Mouse (Mus musculus) embryo, embryonic 10.5 days (tissue): ENCODE results near the gene Odaph.
A peak's percentile ranks its signal among the peaks of the same experiment; 100 is the strongest.
"Not testable (repeated sequence)": the region's sequence is repeated elsewhere in the genome, so short reads cannot be mapped to it uniquely, and the experiment has no call there.

Experiments used
- DNase-seq: peaks from one replicate; pipeline ENCODE4 v3.0.0-alpha.2; 2015; ENCODE audit warnings: low spot score

The Odaph gene

GRCm38 (mm10) chr5:91987236-91987635, at the start of gene Odaph:
Gene Odaph (plus strand): TSS chr5:91987475.
- no peak for DNase-seq

- not testable (repeated sequence) for DNase-seq
Observed at GRCm38 (mm10) chr5:91945609-91946008, 41.7 kb upstream of the Odaph start.

GRCm38 (mm10) chr5:91947008-91947407, 40.3 kb upstream of the Odaph start:
- no peak for DNase-seq

DNA sequence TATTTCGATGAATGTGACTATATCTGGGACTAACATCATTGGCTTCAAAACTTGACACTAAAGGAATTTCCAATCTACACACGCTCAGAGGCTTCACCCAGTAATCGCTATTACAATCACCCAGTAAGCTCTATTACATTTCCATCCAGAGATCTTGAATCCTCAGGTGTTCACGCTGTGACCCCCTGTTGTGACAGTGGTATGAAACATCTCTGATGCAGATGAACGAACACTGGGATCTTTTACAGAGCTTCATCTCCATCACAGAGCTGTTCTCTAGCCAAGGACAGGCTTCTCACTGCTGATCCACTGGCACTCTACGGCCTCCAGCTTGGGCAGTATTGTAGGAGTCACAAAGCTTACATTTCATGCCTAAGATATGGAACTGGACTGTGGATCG, 37.8 kb upstream of the Odaph start:
- no peak for DNase-seq

- peak; percentile 53 for DNase-seq
Observed at GRCm38 (mm10) chr5:91951404-91951803, 35.9 kb upstream of the Odaph start.

DNA sequence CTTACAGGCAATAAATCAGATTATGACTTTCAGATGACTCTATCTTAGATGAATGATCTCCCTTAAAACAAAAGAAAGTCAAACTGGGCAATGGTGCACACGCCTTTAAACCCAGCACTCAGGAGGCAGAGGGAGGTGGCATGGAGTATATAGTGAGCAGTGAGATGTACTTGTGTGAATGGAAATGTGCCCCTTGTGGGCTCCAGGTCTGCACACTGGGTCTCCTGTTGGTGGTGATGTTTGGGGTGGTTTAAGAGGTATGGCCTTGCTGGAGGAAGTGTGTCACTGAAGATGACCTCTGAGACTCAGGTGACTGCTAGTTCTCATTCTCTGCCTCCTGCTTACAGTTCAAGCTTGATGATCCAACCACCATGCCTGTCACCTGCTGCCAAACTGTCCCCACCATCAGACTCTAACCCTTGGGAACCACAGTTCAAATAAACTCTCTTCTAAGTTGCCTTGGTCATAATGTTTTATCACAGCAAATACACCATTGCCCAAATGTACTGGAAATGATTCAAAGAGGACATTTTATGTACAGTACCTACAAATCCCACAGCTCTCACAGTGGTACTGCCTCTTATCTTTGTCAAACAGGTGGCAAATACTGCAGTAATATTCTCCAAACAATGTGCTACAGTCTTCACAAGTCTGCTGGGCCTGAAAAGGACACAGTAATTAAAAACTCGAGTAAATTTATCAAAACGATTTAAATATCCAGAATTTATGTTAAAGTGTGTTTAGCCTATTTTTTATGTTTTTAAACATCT, 30.1 kb upstream of the Odaph start:
- no peak for DNase-seq

GRCm38 (mm10) chr5:91959096-91959495, 28.2 kb upstream of the Odaph start:
- no peak for DNase-seq

- no peak for DNase-seq
Observed at GRCm38 (mm10) chr5:91959986-91960385, 27.3 kb upstream of the Odaph start.

DNA sequence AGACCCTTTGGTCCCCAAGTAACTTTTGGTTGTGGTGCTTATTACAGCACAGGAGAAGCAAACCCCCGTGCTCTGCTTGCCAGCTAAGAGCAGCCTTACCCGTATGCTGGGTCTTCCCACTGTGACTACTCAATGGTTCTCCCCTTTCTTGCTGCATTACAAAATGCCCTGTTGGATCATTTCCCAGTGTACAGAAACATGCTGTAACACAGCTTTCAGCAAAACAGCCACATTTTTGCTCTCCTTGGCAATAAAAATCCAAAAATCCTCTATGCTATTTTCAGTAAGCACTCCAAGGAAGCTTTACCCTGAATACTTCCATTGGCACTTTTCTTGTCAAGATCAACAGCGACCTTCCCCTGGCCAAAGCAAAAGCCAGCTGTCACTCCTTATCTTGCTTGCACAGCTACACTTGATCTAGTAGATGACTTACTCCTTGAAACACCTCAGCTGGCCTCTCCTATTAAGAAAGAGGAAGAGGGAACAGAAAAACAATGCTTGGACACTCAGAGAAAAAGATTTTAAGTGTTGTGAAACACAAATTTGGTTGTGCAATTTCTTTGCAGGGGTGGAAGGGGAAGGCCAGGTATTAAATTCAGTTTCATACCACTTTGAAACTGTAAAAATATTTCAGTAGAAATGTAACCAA, 26.5 kb upstream of the Odaph start:
- no peak for DNase-seq

DNA sequence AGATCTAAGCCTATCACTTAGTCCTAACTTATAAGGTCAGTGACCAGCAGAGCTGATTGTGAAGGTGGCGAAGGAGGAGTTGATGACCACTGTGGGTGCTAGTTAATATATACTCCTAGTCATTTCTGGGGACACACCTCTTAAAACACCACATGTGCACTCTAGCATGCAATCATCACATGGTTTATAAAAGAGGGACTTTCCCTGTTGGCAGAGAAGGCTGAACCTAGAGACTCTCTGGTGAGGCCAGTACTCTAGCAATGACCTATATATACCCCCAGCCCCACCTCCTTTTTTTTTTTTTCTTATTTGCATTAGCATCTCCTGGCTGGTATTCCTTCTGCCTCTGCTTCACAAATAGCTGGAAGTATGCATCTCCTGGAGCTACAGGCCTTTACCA, 25.9 kb upstream of the Odaph start:
- DNase-seq, result no peak

GRCm38 (mm10) chr5:91962259-91962638, 25.0 kb upstream of the Odaph start:
- DNase-seq, result no peak

DNA sequence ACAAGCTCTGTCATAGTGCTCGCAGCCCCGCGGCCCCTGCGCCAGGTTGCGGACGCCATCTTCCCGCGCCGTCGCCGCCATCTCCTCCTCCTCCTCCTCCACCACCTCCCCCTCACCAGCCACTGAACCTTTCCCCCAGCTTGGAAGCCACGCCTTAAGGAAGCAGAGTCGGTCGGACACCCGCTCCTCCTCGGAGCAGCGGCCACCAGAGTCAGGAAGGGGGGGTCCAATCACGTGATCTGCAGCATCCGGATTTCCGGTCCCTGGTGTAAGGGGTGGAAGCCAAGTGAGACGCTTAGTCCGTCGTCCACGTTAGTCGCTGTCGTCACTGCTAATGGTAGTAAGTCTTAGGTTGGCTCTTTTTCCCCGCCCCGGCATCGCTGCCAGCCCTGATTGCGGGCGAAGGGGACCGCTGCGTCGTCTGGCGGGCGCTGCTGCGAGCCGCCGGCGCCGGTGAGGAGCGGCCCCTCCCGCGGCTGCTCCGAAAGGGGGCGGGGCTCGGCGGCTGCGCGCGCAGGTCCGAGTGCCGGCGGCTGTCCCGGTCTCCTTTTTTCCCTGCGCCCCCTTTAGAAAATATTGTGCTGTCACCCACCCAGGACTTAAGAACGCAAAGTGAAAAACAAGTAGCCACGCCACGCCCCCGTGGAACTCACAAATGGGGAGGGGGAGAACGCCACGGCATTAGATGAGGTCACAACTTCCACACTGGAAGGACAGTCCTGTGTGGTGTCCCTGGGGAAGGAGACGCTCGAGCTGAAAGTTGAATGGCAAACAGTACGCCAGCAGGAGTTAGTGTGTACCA, 24.4 kb upstream of the Odaph start, which contains the start of gene Rchy1:
Gene Rchy1, minus strand, starts transcription at position 430 of the 802 bp plus-strand sequence.
- peak; percentile 97 for DNase-seq

- no peak for DNase-seq
Observed at GRCm38 (mm10) chr5:91972046-91972445, 15.2 kb upstream of the Odaph start.

DNA sequence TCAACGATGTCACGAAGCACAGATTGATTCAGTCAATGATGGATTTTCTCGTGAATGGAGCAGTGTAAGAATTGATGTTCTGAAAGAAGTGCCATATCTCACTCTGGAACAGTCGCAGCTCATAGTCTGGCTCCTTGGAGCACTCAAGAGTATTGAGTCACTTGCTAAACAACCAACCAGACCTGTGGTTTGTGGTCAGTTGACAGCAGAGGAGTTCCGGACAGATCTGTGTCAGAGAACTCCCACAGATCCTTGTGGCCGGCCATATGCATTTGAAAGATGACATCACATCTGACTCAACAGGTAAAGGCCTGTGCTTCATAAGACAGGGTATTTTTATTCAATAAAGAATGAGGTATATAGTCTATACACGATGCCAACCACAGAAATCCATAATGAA, 13.3 kb upstream of the Odaph start:
- no peak for DNase-seq

GRCm38 (mm10) chr5:91975758-91976157, 11.5 kb upstream of the Odaph start:
- DNase-seq, result no peak

- no peak for DNase-seq
Observed at GRCm38 (mm10) chr5:91976566-91977396, 10.5 kb upstream of the Odaph start.

GRCm38 (mm10) chr5:91977397-91977770, 9.9 kb upstream of the Odaph start:
- DNase-seq, result no peak

DNA sequence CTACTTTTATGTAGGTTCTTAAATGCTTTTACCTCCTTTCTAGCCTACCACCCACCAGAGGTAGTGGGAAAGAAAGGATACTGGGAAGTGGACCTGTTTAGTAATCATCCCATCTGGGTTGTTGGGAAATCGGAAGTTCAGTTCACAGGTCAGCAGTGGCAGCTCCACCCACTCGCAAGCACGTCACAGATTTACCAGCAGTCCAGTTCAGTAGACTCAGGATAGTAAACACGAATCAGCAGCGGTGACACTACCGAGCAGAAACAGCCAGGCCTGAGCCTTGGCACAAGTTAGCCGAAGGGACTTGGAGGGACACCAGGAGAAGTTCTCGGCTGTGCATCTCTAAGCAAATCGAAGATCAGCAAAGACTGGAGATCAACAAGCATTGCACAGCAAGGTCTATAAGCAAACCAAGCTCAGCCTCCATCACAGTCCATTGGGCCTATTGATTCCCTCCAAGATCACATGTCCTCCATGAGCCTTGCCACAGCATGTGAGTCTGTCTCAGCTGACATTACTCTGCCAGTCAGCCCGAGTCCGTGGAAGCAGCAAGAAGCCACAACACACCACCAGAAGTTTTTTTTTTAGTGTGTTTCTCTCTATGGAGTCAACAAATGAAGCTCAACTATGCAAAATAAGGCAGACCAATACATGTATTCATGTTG, 6.0 kb upstream of the Odaph start:
- DNase-seq, result no peak

- DNase-seq, result no peak
Observed at GRCm38 (mm10) chr5:91983490-91983889, 3.8 kb upstream of the Odaph start.

DNA sequence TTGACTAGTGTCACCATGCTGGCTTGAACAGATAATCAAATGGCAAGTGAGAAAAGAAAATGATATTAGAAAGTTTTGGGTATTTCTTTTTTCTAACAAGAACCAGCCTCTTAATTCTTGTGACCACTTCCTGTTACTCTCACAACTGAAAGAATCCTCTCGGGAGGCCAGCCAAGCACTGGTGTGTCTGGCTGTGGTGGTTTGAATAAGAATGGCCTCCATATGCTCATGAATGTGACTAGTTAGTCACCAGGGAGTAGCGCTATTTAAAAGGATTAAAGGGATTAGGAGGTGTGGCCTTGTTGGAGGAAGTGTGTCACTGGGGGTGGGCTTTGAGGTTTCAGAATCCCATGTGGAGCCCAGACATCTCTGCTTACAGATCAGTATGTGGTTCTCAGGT, 1.6 kb upstream of the Odaph start:
- DNase-seq, result no peak

DNA sequence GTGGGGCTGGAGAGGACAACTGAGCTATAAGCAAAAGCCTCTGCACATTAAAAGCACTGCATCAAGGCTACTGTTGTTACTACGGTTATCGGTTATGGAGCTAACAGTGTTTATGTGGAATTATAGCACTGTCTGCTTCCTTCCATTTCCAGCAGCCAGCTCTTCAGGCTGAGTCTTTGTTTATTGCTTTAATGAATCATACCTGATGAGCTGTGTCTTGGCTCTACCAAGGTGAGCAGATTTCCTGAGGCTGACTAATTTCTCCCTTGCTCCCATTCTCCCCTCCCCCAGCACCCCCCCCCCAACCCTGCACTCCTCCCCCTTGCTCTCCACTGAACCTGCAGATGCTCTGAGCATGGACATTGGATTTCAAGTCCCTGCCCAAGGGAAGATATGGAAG, 524 bp downstream of the Odaph start:
- no peak for DNase-seq
